Mouse (Mus musculus) olfactory bulb, adult 2 months (tissue): ENCODE results near the gene Mplkip.

Experiments used
- CTCF ChIP-seq: fragments of 200-500 bp; IDR thresholded peaks from 2 replicates; pipeline ENCODE4 v1.5.1; 2012; ENCODE audit warnings: low read depth, mild to moderate bottlenecking, low read length, moderate library complexity; ENCODE audit not compliant: insufficient read depth
- POLR2A ChIP-seq: fragments of 200-500 bp; IDR thresholded peaks from 2 replicates; pipeline ENCODE4 v1.6.1; 2012; ENCODE audit warnings: mild to moderate bottlenecking, low read depth, low read length, moderate library complexity; ENCODE audit not compliant: insufficient read depth

DNA sequence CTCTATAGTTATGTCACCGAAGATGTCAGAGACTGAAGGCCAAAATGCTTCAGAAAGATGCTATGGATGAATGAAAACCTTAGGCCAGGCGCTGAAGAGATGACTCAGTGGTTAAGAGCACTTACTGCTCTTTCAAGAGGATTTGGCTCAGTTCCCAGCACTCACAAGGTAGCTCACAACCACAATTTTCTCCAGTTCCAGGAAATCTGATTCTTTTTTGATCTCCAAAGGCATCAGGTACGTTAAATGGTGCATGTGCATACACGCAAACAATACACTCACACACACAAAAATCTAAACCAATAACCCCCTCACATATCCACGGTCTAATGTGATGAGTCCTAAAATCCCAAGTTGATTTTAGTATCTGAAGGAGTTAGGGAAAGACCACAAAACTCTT, 1.2 kb upstream of the Mplkip start:
- TF ChIP-seq CTCF: no peak
- TF ChIP-seq POLR2A: no peak
